Mouse (Mus musculus): ENCODE measurements at regions not wholly inside any gene's neighbourhood (a gene's known extent, or its start where the extent isn't known, plus 50 kb on each side); places are given as distances from the start of the nearest gene placed in this dataset.

- no peak for TF ChIP-seq EP300 (IDR thresholded peaks at IDR 0.05; ENCODE audit: low read depth)
- TF ChIP-seq CTCF (IDR thresholded peaks at IDR 0.05; ENCODE audit: low read depth): no peak
Measured at GRCm38 (mm10) chr12:35592866-35593265, 58.0 kb upstream of the Ahr start.
